ENCODE assay signal across 17 mouse cellular contexts in genomic region chr16:25250129-25250749, GRCm38 (mm10). TPM values are rescaled to one million over a fixed set of nuclear protein-coding genes. Genes with fewer than 3 reads are reported as not detected.
"Had no signal": no experiment of that assay in that cellular context is flagged by ENCODE, and none has a peak within 500 bp of the region (broad histone marks: within the 10 kb centered on the region; RNA-seq: fewer than 3 reads in every experiment).

No protein-coding gene starts in this region.

- H3K27me3 ChIP-seq: limb, embryonic 12.5 days; midbrain, embryonic 15.5 days had no signal

- DNase-seq: liver; lung, adult 2 months; lung, postnatal 36 days; right cerebral cortex, postnatal 25 days had no signal

- H3K27ac ChIP-seq: layer of hippocampus, adult 2 months; limb, embryonic 12.5 days; liver, embryonic 14.5 days; midbrain, embryonic 15.5 days; stomach, postnatal 0 days had no signal

- H3K9me3 ChIP-seq: limb, embryonic 12.5 days; midbrain, embryonic 15.5 days had no signal

- ATAC-seq: lung, postnatal 0 days; midbrain, embryonic 15.5 days had no signal

- H3K4me3 ChIP-seq: layer of hippocampus, adult 2 months; limb, embryonic 12.5 days; midbrain, embryonic 15.5 days had no signal

- H3K36me3 ChIP-seq: limb, embryonic 12.5 days; midbrain, embryonic 15.5 days had no signal

- H3K4me1 ChIP-seq: midbrain, embryonic 15.5 days had no signal

RNA-seq across cellular contexts. Expression of gene Tprg, which starts 36.4 kb away (rescaled TPM):
- total RNA-seq: layer of hippocampus, adult 2 months; layer of hippocampus, postnatal 10 days; left cerebral cortex, postnatal 36 days; megakaryocyte progenitor cell, adult 5-6 weeks; monocyte, adult 5-6 weeks had no signal
- polyA plus RNA-seq: kidney, embryonic 14.5 days; limb, embryonic 12.5 days; liver, embryonic 14.5 days; neural tube, embryonic 14.5 days; small intestine, adult 2 months had no signal
